Comparison of ENCODE assay signal across 7 mouse cellular contexts in the genomic region with DNA sequence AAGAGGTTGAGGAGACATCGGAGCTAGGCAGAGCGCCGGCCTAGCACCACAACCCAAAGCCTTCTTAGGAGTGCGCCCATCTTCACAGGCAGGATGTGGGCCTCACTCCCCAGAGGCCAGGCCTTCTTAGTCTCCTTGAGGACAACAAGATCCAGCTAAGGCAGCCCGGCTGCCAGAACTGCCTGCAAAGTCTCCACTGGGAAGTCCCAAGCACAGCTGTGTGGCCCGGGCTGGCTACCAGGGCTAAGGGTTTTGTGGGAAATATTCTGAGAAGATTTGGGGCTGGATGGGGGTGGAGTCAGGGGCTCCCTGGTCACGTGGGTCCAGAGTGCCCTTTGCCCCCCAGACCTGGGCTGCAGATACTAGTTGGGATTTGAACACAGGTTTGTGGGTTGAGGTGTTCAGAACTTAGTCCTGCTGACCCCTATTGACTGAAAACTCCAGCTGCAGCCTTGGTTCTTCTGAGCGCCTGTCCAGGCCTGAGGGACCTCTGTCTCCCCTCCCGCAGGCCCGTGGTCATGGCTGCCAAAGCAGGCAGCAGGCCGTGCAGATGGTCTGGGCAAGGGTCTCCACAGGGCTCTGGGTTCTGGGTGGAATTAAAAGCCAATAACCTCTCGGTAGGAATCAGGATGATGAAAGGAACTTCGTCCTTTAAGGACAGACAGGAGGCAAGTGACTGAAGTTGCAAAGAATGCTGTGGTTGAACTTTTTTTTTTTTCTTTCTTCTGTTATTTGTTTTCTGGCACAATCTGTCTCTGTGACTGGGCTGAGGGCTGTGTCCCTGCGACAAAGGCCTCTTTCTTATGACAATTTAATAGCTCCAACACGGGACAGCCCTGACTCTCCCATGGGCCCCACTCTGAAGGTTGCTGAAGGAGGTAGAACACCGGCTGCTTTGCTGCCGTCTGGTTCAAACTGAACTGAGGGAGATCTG.
DNase-seq lines count a peak whose midpoint lies in the region; ATAC-seq and TF ChIP-seq lines count a peak whose summit lies in the region.

No protein-coding gene starts in this region.

- 51% methylated on average over 17 of the region's 17 CpGs for WGBS in kidney, embryonic 16.5 days

- no peak overlapping the region for H3K4me2 ChIP-seq in kidney, embryonic 16.5 days (replicated peaks; ENCODE audit: low read depth, low read length)

- intact Hi-C loops in left cerebral cortex, postnatal 10 days (cut with DNase I) = loop anchor here (2.0 to 10.0 kb wide), 2 partner anchors 113 to 493 kb away; no protein-coding TSS in a partner anchor

- H3K9ac ChIP-seq in kidney, embryonic 16.5 days (replicated peaks; ENCODE audit: low read length) = no peak overlapping the region; the same call in 1 of the 2 replicates

- no peak overlapping the region for H3K4me3 ChIP-seq in testis, adult 2 months (ENCODE audit: control insufficient read depth, low read depth, low read length)
- H3K4me3 ChIP-seq in kidney, embryonic 16.5 days (ENCODE audit: low read length) = no peak overlapping the region

- peak; percentile 49; the same call in 1 of the 2 replicates for ATAC-seq in kidney, embryonic 16.5 days (ENCODE audit: low FRiP score, low TSS enrichment)

- TF ChIP-seq POLR2A in testis, adult 2 months (IDR thresholded peaks at IDR 0.05; ENCODE audit: control insufficient read depth, low read depth, low read length) = no peak

- H3K4me1 ChIP-seq in testis, adult 2 months (ENCODE audit: control insufficient read depth, insufficient read depth, low read length) = peaks cover 10% of the 10 kb centered on the region
- peaks cover 19% of the 10 kb centered on the region for H3K4me1 ChIP-seq in kidney, embryonic 16.5 days (ENCODE audit: insufficient read depth, low read length)

- DNase-seq in testis, postnatal 10 days (ENCODE audit: low spot score) = no peak
- peak; percentile 61 for DNase-seq in gastrocnemius, postnatal 25 days
- DNase-seq in left cerebral cortex, postnatal 10 days (ENCODE audit: extremely low spot score in 1 of 2, low spot score in 2 of 2) = no peak
- no peak for DNase-seq in liver
- no peak for DNase-seq in lung, adult 18-20 months

- H3K27me3 ChIP-seq in testis, adult 2 months (ENCODE audit: control insufficient read depth, insufficient read depth, low read length) = no peaks in the 10 kb centered on the region
- no peaks in the 10 kb centered on the region for H3K27me3 ChIP-seq in kidney, embryonic 16.5 days (ENCODE audit: insufficient read depth, low read length)

- H3K36me3 ChIP-seq in testis, adult 2 months (ENCODE audit: control insufficient read depth, insufficient read depth, low read length) = no peaks in the 10 kb centered on the region
- no peaks in the 10 kb centered on the region for H3K36me3 ChIP-seq in kidney, embryonic 16.5 days (ENCODE audit: insufficient read depth, low read length)

- TF ChIP-seq CTCF in testis, adult 2 months (IDR thresholded peaks at IDR 0.05; ENCODE audit: control insufficient read depth, insufficient read depth, insufficient replicate concordance, low read depth, low read length) = no peak

- no peaks in the 10 kb centered on the region for H3K9me3 ChIP-seq in kidney, embryonic 16.5 days (ENCODE audit: low read length)

- H3K27ac ChIP-seq in testis, adult 2 months (ENCODE audit: control insufficient read depth, insufficient read depth, low read depth, low read length) = peak overlapping the region; percentile 14; the same call in 1 of the 2 replicates
- peak overlapping the region; percentile 60 for H3K27ac ChIP-seq in kidney, embryonic 16.5 days (ENCODE audit: low read length)
